Mouse (Mus musculus) heart, embryonic 11.5 days (tissue): ENCODE data around the gene Pcdh9. TPM values are rescaled to one million over a fixed set of nuclear protein-coding genes. Genes with fewer than 3 reads are reported as not detected.

Experiments used
- ATAC-seq: fragments of 200-750 bp; cut with Nextera tagmentation; replicated peaks from 2 replicates; pipeline ENCODE4 v1.8.0; 2017; ENCODE audit warnings: moderate library complexity; ENCODE audit not compliant: insufficient number of reproducible peaks, low FRiP score, low TSS enrichment
- H3K27ac ChIP-seq: fragments of 300-500 bp; sonication (generic); 2 replicates; pipeline ENCODE4 v1.5.1; 2014; ENCODE audit warnings: mild to moderate bottlenecking, low read depth, low read length
- H3K27me3 ChIP-seq: fragments of 300-500 bp; sonication (generic); 2 replicates; pipeline ENCODE4 v1.6.1; 2014; ENCODE audit warnings: mild to moderate bottlenecking, low read length, mixed read lengths; ENCODE audit not compliant: control insufficient read depth, insufficient read depth
- H3K36me3 ChIP-seq: fragments of 300-500 bp; sonication (generic); 2 replicates; pipeline ENCODE4 v1.6.1; 2014; ENCODE audit warnings: mild to moderate bottlenecking, low read length, moderate library complexity, mixed read lengths; ENCODE audit not compliant: control insufficient read depth, insufficient read depth
- H3K4me1 ChIP-seq: fragments of 300-500 bp; sonication (generic); 2 replicates; pipeline ENCODE4 v1.6.1; 2014; ENCODE audit warnings: low read length; ENCODE audit not compliant: control insufficient read depth, insufficient read depth
- H3K4me2 ChIP-seq: fragments of 300-500 bp; sonication (generic); 2 replicates; pipeline ENCODE4 v1.6.1; 2014; ENCODE audit warnings: mild to moderate bottlenecking, moderate library complexity
- H3K4me3 ChIP-seq: fragments of 300-500 bp; sonication (generic); 2 replicates; pipeline ENCODE4 v1.5.1; 2014; ENCODE audit warnings: low read depth, low read length
- H3K9ac ChIP-seq: fragments of 300-500 bp; sonication (generic); 2 replicates; pipeline ENCODE4 v1.6.1; 2014; ENCODE audit warnings: mild to moderate bottlenecking, low read depth, low read length, moderate library complexity
- H3K9me3 ChIP-seq: fragments of 300-500 bp; sonication (generic); replicated peaks from 2 replicates; pipeline ENCODE4 v1.6.1; 2016; ENCODE audit warnings: low read length; ENCODE audit not compliant: control insufficient read depth
- WGBS: fragments of 180-500 bp; shearing (Covaris S2); extraction: QIAGEN DNeasy Blood & Tissue Kit; methylation state at CpG from one replicate; pipeline ENCODE4 v1.1.7; 2014; ENCODE audit not compliant: insufficient replicate concordance; 5-methylcytosine and 5-hydroxymethylcytosine counted together
- polyA plus RNA-seq: library from polyadenylated mRNA; unstranded; fragments of >200 nt; fragmentation: Nextera tagmentation; extraction: Ambion mirVana; gene quantifications from 2 replicates; pipeline ENCODE4 v1.2.1, GENCODE M21; 2014

Pcdh9 gene
- polyA plus RNA-seq, 1 experiment from 2014 or later: 5.6 TPM

DNA sequence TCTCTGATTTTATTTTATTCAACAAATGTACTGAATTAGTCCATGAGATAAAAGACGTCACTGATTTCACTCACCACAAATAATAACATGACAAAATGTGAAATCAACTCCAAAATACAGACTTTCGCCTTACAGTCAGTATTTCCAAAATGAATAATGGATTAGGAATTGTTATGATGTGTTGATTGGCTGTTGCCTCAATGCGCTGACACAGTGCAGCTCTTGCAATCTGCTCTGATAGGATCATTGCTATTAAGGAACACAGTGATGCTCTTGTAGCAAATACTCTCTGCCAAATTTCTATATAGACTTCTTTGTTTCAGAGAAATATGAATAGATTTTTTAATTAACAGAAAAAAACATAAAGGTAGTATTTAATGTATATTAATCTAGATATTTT, 373.8 kb downstream of the Pcdh9 start:
- ATAC-seq: no peak
- H3K9ac ChIP-seq: no peak overlapping the region
- no peaks in the 10 kb centered on the region for H3K9me3 ChIP-seq
- H3K4me2 ChIP-seq: no peak overlapping the region
- no peaks in the 10 kb centered on the region for H3K27me3 ChIP-seq
- WGBS: 79% methylated on average over 3 of the region's 3 CpGs
- no peaks in the 10 kb centered on the region for H3K4me1 ChIP-seq
- H3K36me3 ChIP-seq: no peaks in the 10 kb centered on the region
- H3K4me3 ChIP-seq: no peak overlapping the region
- H3K27ac ChIP-seq: no peak overlapping the region

DNA sequence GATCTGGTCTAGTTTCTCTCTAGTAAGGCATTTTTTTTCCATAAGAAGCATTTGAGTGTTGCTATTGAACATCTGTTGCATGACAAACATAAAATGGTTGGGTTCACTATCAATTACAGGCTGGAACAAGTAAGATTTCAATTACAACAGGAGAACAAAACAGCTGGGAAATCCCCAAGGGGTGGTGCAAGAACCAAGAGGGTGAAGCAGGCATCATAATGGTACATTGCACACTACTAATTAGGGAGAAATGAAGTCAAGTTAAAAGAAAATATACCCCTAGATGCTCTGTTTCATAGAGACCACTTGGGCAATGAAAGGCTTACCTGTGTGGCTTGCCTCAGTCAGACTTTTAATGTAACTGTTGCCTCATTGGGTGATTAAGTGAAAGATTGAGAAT, 384.4 kb downstream of the Pcdh9 start:
- Histone ChIP-seq H3K9ac (no peak overlapping the region), H3K4me3 (no peak overlapping the region), H3K4me1 (no peaks in the 10 kb centered on the region), H3K27me3 (no peaks in the 10 kb centered on the region), H3K36me3 (no peaks in the 10 kb centered on the region), H3K27ac (no peak overlapping the region), H3K4me2 (no peak overlapping the region), H3K9me3 (no peaks in the 10 kb centered on the region)
- no peak for ATAC-seq

DNA sequence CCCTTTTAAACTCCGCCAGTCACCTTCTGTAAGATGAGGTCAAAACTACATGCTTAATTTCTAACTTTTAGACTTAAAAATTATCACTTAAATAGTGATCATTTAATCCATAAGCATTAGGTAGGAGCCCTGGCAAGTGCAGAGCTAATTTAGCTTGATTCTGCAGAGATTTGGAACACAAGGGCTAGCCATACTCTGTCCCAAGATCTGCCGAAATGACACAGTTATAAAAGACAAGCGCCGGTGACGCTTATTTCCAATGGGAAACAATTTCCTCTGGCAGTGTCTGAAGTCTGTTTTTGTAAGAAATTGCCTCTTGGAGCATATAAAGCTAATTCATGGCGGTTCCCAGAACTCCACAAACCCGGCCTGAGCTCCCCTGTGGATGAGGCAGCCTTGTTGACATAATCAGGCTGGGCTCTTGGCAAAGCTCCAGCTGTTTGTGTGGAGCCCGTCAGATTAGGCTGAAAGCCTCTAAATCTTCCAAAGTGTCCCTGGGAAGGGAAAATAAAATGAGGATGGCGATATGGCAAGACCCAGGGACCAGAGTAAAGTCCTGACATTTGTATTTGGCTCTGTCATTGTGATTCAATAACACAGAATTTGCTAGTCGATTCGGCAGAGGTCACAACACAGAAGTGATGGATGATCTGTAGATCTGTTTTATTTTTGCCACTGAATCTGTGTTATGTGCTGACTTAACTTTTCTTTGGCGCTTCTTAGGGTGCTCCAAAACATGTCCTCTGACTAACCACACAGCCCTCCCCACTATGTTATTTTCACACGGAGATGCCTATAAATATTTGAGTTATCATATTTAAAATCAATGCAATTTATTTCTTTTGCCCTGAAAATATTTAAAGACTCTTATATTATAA, 391.4 kb downstream of the Pcdh9 start:
- Histone ChIP-seq H3K4me3 (no peak overlapping the region), H3K4me1 (no peaks in the 10 kb centered on the region), H3K27ac (no peak overlapping the region), H3K4me2 (peak overlapping the region; percentile 21), H3K9me3 (no peaks in the 10 kb centered on the region), H3K9ac (no peak overlapping the region), H3K27me3 (no peaks in the 10 kb centered on the region), H3K36me3 (no peaks in the 10 kb centered on the region)
- WGBS: 37% methylated on average over 13 of the region's 13 CpGs
- ATAC-seq: no peak

DNA sequence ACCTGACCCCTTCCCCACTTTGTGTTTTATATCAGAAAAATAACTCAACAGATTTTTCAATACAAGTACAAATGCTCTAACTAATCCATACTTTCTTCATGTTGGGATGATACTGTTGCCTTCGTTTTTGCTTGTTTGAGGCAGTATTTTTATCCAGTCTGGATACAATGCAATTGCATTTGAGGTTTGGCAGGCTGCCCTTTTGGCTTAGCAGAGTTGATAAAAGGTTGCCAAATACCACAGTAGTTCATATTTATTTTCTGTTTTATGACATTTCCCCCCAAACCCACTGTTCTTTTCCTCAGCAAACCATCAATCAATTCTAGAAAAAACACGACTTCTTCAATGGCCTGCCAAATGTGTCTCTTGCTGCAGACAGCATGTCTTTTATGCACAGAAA, 415.5 kb downstream of the Pcdh9 start:
- no peak overlapping the region for H3K27ac ChIP-seq
- no peak overlapping the region for H3K9ac ChIP-seq
- no peaks in the 10 kb centered on the region for H3K36me3 ChIP-seq
- WGBS: 52% methylated on average over 2 of the region's 2 CpGs
- H3K9me3 ChIP-seq: no peaks in the 10 kb centered on the region
- ATAC-seq: no peak
- H3K4me1 ChIP-seq: no peaks in the 10 kb centered on the region
- H3K27me3 ChIP-seq: no peaks in the 10 kb centered on the region
- H3K4me2 ChIP-seq: no peak overlapping the region
- H3K4me3 ChIP-seq: no peak overlapping the region

DNA sequence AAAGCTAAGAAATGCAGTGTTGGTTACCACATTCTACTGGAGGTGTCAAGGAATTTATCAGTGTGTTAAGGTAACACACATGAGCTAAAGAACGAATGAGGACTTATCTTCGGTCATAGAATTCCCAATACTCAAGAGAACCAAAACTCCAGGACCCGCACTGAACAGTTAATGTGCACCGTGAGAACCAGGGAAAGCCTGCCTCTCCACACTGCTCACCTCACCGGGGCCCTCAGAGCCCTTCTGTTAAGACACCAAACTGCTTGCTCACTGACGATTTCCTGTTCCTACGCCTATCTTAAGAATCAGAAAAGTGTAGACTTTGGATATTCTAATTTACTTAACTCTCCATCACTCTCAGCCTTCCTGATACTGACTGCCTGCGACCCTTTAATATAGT, 418.0 kb downstream of the Pcdh9 start:
- Histone ChIP-seq H3K9me3 (no peaks in the 10 kb centered on the region), H3K4me2 (no peak overlapping the region), H3K9ac (no peak overlapping the region), H3K4me3 (no peak overlapping the region), H3K36me3 (no peaks in the 10 kb centered on the region), H3K27ac (no peak overlapping the region), H3K4me1 (no peaks in the 10 kb centered on the region), H3K27me3 (no peaks in the 10 kb centered on the region)
- no peak for ATAC-seq
- 82% methylated on average over 8 of the region's 8 CpGs for WGBS

DNA sequence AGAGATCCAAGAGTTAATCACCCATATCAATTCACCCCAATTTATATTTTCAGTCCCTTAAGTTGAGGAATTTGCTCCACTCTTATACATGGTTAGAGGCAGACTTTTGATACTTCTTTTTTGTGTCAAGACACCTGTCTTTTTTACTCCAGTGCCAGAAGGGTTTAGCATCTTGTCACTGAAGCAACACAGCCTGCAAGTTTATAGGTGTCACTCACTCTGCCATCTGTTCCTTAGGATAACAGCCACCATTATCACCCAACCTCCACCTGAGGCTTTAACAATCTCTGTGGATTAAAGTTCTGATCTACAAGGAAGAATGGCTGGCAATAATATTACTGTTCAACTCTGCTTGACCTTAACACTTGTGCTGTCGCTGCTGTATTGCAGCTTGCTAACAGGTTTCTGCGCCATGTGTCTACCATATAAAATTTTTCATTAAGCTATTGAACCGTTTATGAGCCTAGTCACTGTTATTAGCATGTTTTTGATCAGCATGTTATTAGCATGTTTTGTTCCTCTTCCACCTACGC, 427.1 kb downstream of the Pcdh9 start:
- no peak for ATAC-seq
- no peak overlapping the region for H3K4me2 ChIP-seq
- no peaks in the 10 kb centered on the region for H3K36me3 ChIP-seq
- no peak overlapping the region for H3K27ac ChIP-seq
- H3K4me3 ChIP-seq: no peak overlapping the region
- 84% methylated on average over 4 of the region's 4 CpGs for WGBS
- no peaks in the 10 kb centered on the region for H3K4me1 ChIP-seq
- no peaks in the 10 kb centered on the region for H3K9me3 ChIP-seq
- H3K9ac ChIP-seq: no peak overlapping the region
- H3K27me3 ChIP-seq: no peaks in the 10 kb centered on the region

DNA sequence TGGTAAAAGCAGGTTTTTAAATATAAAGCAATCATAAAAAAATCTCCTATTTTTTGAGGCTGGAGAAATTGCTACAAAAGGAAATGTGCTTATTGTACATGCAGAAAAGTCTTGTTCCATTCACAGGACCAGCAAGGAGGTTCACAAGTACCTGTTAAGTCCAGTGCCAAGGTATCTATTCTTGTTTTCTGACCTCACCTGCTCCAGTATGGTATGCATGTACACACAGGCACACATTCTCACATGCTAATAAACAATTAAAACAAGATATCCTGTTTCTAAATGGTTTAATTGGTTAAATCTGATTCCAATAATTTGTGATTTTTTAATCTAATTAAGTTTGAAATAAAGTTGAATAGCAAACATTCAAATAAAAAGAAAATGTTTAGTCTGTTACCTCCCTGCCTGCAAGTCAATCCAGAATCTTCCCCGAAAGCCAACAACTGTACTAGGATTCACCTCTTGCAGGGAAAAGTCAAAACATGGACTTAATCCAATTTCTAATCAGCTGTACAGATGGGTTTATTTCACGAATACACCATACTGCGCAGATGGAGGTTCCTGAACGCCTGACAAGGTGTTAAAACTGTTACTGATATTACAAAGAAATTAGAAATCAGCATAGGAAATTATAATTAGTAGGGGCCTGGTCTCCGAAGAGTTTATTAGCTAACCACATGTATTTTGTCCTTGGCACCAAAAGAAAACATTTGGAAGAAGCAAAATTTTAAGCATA, 439.4 kb downstream of the Pcdh9 start:
- no peak overlapping the region for H3K27ac ChIP-seq
- no peak overlapping the region for H3K4me2 ChIP-seq
- no peak overlapping the region for H3K4me3 ChIP-seq
- no peaks in the 10 kb centered on the region for H3K9me3 ChIP-seq
- H3K4me1 ChIP-seq: no peaks in the 10 kb centered on the region
- H3K36me3 ChIP-seq: no peaks in the 10 kb centered on the region
- no peaks in the 10 kb centered on the region for H3K27me3 ChIP-seq
- 83% methylated on average over 5 of the region's 5 CpGs for WGBS
- ATAC-seq: no peak
- H3K9ac ChIP-seq: no peak overlapping the region

DNA sequence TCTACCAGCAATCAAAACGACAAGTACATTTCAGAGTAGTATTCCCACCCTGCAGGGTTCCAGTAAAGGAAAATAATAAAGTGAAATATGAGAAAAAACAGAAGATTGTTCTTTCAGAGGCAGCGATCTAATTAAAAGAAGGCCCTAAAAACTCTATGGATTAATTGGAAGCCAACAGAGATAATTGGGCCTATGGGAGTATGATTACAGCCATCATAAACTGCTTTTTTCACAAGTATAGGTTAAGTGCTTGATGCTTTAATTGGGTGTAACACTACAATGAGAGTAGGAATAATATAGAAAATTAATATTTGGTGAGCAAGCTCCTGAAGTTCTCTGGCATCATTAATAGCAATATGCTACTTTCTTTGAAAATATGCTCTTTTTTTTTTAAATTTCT, 448.6 kb downstream of the Pcdh9 start:
- no peaks in the 10 kb centered on the region for H3K4me1 ChIP-seq
- H3K36me3 ChIP-seq: no peaks in the 10 kb centered on the region
- no peaks in the 10 kb centered on the region for H3K9me3 ChIP-seq
- WGBS: 80% methylated on average over 2 of the region's 2 CpGs
- H3K27ac ChIP-seq: no peak overlapping the region
- H3K4me3 ChIP-seq: no peak overlapping the region
- no peak overlapping the region for H3K4me2 ChIP-seq
- H3K27me3 ChIP-seq: no peaks in the 10 kb centered on the region
- H3K9ac ChIP-seq: no peak overlapping the region
- ATAC-seq: no peak
